Mouse (Mus musculus): ENCODE measurements around the gene Mcoln1.

Gene Mcoln1

GRCm38 (mm10) chr8:3495578-3496427 is 4.5 kb upstream of the Mcoln1 start:
- in situ Hi-C loops (cut with MboI; ENCODE audit: unreplicated experiment in 2 of 2): loop anchor here in 1 of 2 experiments (10.0 kb wide), 1 partner anchor 1179 kb away; no protein-coding TSS in a partner anchor

DNA sequence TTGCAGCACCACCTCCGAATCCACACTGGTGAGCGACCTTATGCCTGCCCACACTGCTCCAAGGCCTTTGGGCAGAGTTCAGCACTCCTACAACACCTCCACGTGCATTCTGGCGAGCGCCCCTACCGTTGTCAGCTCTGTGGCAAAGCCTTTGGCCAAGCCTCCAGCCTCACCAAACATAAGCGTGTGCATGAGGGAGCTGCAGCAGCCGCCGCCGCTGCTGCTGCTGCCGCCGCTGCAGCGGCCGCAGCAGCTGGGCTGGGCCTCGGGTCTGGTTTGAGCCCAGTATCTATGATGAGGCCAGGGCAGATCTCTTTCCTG is 3.9 kb upstream of the Mcoln1 start:
- in situ Hi-C loops (cut with MboI; ENCODE audit: unreplicated experiment in 2 of 2): loop anchor here in 1 of 2 experiments (10.0 kb wide), 1 partner anchor 1178 kb away; no protein-coding TSS in a partner anchor

- in situ Hi-C loops (cut with MboI; ENCODE audit: unreplicated experiment in 2 of 2): loop anchor here in 1 of 2 experiments (10.0 kb wide), 1 partner anchor 1176 kb away; no protein-coding TSS in a partner anchor
Observed at GRCm38 (mm10) chr8:3498583-3498982, 1.7 kb upstream of the Mcoln1 start.

GRCm38 (mm10) chr8:3499751-3500150 is 506 bp upstream of the Mcoln1 start:
- in situ Hi-C loops (cut with MboI; ENCODE audit: unreplicated experiment in 2 of 2): loop anchor here (10.0 to 25.0 kb wide), 3 partner anchors 738 to 1175 kb away; partner anchors contain the start of genes Gm49320 (in 2 of the 2), Lrrc8e (in 2 of the 2), Map2k7 (in 2 of the 2) and Tgfbr3l (in 2 of the 2)

DNA sequence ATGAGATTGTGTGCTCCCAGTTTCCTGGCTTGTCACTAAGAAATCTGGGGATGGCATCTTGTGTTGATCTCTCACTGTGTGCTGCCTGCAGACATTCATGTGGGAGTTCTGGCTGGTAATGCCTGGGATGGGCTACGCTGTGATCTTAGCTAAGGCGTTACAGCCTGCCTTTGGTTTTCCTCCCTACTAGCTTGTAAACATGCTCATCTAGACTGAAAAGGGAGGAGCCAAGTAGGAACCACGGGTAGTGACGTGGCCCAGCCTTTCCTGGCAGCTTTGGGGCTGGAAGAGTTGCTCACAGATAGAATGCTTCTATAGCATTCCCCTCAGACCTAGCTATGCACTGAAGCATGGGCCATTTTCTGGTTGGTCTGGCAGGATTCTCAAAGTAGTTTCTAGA is 2.0 kb downstream of the Mcoln1 start:
- in situ Hi-C loops (cut with MboI; ENCODE audit: unreplicated experiment in 2 of 2): loop anchor here (25.0 kb wide), 2 partner anchors 735 to 860 kb away; partner anchors contain the start of genes Gm49320 (in 2 of the 2), Lrrc8e (in 2 of the 2), Map2k7 (in 2 of the 2) and Tgfbr3l (in 2 of the 2)

DNA sequence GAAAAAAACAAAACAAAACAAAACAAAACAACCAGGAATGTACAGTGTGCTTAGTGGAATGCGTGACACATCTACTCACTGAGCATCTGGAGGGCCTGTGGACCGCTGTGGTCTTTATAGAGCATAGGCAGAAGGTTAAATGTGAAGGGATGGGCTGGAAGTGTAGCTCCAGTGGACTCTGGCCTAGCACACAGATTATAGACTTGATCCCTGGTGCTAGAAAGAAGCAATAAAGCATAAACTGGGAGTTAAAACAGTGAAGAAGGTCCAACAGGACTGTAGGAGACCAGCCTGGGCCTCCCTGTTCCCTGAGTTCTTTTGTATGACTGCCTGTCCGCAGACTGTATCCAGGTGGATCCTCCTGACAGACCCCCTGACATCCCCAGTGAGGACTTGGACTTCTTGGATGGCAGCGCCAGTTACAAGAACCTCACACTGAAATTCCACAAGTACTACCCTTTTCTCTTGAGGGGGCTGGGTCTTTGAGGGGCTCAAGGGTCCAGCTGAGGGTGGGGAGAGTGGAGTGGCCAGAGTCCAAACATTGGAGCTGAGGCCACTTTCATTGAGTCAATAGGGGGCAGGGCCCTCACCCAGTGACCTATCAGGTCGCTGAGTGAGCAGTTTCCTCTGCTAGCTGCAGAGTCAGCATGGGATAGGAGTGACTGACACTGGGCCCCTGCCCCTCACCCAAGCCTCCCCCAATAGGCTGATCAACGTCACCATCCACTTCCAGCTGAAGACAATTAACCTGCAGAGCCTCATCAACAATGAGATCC is 7.9 kb downstream of the Mcoln1 start:
- in situ Hi-C loops (cut with MboI; ENCODE audit: unreplicated experiment in 2 of 2): loop anchor here (25.0 kb wide), 2 partner anchors 729 to 854 kb away; partner anchors contain the start of genes Gm49320 (in 2 of the 2), Lrrc8e (in 2 of the 2), Map2k7 (in 2 of the 2) and Tgfbr3l (in 2 of the 2)

DNA sequence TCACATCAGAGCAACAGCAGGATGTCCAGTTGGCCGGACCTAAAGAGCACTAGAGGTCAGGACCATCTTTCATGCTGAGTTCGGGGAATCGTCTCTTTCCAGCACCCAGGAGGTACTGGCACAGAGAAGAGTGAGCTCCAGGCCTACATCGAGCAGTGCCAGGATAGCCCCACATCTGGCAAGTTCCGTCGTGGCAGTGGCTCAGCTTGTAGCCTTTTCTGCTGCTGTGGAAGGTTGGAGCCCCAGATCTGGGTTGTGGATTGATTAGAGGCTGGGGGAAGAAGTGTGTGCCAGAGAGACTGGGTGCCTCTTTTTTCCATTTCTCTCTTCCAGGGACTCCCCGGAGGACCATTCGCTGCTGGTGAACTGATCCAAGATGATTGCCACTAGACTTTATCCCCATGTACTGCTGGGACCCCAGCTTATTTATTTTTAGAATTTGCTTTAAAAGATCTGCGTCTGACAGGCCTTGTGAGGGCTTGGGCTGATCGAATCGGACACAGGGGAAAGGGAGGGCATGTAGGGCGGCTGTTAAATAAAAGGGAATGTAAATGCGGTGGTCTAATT is 14.5 kb downstream of the Mcoln1 start:
- in situ Hi-C loops (cut with MboI; ENCODE audit: unreplicated experiment in 2 of 2): loop anchor here (5.0 to 25.0 kb wide), 4 partner anchors 110 to 848 kb away; partner anchors contain the start of genes Gm49320 (in 2 of the 2), Lrrc8e (in 2 of the 2), Map2k7 (in 2 of the 2) and Pcp2 (in 2 of the 2)

DNA sequence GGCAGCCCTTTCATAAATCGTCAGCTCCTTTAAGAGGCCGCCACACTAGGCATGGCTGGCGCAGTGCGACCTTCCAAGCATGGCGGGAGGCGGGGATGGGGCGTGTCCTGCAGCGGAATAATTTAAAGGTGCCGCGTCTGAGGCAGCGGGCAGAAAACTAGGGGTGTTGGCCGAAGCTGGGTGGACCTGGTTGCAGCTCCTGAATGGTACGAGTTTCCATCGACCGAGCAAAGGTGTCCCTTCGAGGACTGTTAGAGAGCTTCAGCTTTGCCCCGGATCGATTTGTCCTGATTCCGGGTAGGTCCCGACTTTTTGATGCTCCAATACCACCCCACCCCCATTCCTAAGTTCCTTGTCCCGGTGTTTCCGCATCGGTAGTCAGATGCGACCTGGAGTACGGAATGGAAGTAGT is 15.0 kb downstream of the Mcoln1 start, which contains the start of gene Pnpla6:
Gene Pnpla6, plus strand, starts transcription at position 125 of the 412 bp plus-strand sequence.
- in situ Hi-C loops (cut with MboI; ENCODE audit: unreplicated experiment in 2 of 2): loop anchor here (5.0 to 25.0 kb wide), 4 partner anchors 110 to 847 kb away; partner anchors contain the start of genes Gm49320 (in 2 of the 2), Lrrc8e (in 2 of the 2), Map2k7 (in 2 of the 2) and Pcp2 (in 2 of the 2)

DNA sequence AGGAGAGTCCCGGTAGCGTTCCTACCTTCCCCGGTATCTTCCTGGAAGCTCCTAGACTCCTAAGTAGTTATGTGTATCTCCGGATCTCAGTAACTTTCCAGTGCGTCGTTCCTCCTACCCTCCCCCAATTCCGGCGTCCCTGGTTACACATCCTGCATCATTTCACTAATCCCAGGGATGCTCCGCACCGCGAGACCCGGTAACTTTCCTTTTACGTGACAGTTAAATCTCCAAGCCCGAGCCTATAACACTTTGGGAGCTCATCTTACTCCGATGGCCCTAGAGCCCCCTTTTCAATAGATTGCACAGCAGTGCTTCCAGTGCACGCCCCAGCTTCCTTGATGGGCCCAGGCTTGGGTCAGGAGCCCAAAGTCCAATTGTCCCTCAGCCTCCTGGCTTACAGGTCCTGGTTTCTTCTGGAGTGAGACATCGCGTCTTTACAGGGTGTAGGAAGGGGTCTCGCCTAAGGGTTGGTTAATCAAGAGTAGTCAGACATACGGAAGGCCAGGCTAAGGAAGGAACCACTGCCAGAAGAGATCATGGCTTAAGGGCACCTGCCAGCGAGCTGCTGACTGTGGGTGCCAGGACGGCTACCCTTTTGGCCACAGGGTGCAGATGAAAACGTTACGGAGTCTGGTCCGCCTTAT is 15.6 kb downstream of the Mcoln1 start:
- in situ Hi-C loops (cut with MboI; ENCODE audit: unreplicated experiment in 2 of 2): loop anchor here (5.0 to 25.0 kb wide), 4 partner anchors 109 to 846 kb away; partner anchors contain the start of genes Gm49320 (in 2 of the 2), Lrrc8e (in 2 of the 2), Map2k7 (in 2 of the 2) and Pcp2 (in 2 of the 2)

- in situ Hi-C loops (cut with MboI; ENCODE audit: unreplicated experiment in 2 of 2): loop anchor here (5.0 to 25.0 kb wide), 4 partner anchors 108 to 846 kb away; partner anchors contain the start of genes Gm49320 (in 2 of the 2), Lrrc8e (in 2 of the 2), Map2k7 (in 2 of the 2) and Pcp2 (in 2 of the 2)
Observed at GRCm38 (mm10) chr8:3516450-3517116, 16.3 kb downstream of the Mcoln1 start.

- in situ Hi-C loops (cut with MboI; ENCODE audit: unreplicated experiment in 2 of 2): loop anchor here (5.0 to 25.0 kb wide), 4 partner anchors 108 to 845 kb away; partner anchors contain the start of genes Gm49320 (in 2 of the 2), Lrrc8e (in 2 of the 2), Map2k7 (in 2 of the 2) and Pcp2 (in 2 of the 2)
Observed at GRCm38 (mm10) chr8:3517117-3517495, 16.8 kb downstream of the Mcoln1 start.

DNA sequence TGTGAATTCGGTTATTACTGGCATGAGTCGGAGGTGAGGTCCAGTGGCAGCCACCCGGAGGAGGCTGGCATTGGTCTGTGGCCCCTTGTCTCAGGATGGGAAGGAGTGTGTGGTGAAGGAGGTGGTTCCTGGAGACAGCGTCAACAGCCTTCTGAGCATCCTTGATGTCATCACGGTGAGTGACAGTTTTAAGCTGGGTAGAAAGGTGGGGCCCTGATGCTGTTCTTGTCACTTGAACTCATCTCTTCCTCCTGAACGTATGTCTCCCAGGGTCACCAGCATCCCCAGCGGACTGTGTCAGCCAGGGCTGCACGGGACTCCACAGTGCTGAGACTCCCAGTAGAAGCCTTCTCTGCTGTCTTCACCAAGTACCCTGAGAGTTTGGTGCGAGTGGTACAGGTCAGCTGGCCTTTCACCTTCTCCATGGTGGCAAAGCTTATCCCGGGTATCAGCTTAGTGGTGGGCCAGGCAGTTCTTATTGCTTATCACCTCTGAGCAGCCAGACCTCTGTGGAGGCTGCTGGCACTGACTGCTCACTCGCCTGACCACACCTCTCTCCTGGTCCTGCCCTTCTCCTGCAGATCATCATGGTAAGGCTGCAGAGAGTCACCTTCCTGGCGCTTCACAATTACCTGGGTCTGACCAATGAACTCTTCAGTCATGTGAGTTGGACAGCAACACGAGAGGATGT is 21.9 kb downstream of the Mcoln1 start:
- in situ Hi-C loops (cut with MboI; ENCODE audit: unreplicated experiment in 2 of 2): loop anchor here (25.0 kb wide), 2 partner anchors 715 to 840 kb away; partner anchors contain the start of genes Gm49320 (in 2 of the 2), Lrrc8e (in 2 of the 2), Map2k7 (in 2 of the 2) and Tgfbr3l (in 2 of the 2)

DNA sequence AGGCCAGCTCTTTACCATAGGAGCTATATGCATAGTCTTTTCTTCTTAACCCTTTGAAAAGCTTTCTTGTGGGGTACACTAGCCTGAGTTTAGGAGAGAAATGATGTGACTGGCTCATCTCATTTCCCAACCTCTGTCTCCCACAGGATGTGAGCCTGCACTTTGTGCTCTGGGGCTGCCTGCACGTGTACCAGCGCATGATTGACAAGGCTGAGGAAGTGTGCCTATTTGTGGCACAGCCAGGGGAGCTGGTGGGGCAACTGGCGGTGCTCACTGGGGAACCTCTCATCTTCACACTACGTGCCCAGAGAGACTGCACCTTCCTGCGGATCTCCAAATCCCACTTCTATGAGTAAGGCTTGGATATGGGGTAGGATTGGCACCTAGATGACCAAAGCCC is 30.6 kb downstream of the Mcoln1 start:
- in situ Hi-C loops (cut with MboI; ENCODE audit: unreplicated experiment in 2 of 2): no loop called here

GRCm38 (mm10) chr8:3531936-3532335 is 31.7 kb downstream of the Mcoln1 start:
- in situ Hi-C loops (cut with MboI; ENCODE audit: unreplicated experiment in 2 of 2): no loop called here

DNA sequence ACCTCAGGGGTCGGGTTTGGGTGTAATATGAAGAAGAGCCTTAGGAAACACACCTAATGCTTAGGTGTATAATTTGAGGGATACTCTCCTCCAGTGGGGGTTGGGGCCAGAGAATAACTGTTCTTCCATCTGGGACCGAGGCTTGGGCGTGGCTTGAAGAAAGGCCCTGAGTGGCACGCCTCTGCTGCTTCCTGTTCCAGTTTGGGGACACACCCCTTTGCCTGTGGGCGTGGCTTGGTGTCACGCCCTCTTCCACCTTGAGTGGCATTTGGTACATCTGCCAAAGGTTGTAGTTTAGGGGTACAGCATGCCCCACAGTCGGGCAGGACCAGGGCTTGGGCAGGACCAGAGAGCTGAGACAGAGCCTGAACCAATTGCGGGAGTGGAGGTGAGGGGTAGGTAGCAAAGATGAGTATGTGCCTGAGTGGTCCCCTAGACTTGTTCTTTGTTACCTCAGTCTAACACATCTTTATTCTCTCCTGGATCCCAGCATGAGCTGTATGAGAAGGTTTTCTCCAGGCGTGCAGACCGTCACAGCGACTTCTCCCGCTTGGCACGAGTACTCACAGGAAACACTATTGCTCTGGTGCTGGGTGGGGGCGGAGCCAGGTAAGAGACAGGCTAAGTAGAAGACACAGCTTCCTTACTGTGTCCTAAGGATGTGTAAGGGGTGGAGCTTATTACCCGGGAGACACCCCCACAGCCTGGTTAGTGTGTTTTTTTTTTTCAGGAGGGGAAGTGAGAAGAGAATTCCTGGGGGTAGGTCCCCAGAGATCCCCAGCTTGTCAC is 36.0 kb downstream of the Mcoln1 start:
- in situ Hi-C loops (cut with MboI; ENCODE audit: unreplicated experiment in 2 of 2): no loop called here

DNA sequence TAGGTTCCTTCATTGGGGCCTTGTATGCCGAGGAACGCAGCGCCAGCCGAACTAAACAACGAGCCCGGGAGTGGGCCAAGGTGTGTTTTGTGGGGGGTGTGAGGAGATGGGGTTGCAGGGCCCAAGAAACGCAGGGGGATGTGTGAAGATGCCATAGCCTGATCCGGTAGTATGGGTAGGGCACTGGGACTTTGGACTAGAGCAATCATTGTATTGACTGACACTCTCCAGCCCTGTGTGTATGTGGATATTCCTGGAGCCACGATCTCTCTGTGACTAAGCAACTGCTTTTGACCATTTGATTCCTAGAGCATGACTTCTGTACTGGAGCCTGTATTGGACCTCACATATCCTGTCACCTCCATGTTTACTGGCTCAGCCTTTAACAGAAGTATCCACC is 36.7 kb downstream of the Mcoln1 start:
- in situ Hi-C loops (cut with MboI; ENCODE audit: unreplicated experiment in 2 of 2): no loop called here

DNA sequence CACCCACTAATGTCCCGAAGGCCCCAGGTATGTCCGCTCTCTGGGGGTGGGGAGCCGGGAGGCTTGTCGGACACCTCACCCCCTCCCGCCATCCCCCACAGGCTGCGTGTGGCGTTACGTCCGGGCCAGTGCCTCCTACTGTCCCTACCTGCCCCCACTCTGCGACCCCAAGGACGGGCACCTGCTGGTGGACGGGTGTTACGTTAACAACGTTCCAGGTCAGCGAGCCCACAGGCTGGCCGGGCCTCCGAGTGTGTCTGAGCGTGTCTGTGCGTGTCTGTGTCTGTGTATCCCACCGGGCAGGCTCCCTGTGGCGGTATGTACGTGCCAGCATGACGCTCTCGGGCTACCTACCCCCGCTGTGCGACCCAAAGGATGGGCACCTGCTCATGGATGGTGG is 37.4 kb downstream of the Mcoln1 start:
- in situ Hi-C loops (cut with MboI; ENCODE audit: unreplicated experiment in 2 of 2): no loop called here
